Mouse (Mus musculus) erythroblast, adult 5-6 weeks (primary cell): ENCODE results near the gene Hpn. TPM values are rescaled to one million over a fixed set of nuclear protein-coding genes. Genes with fewer than 3 reads are reported as not detected.

Experiments used
- ATAC-seq: replicated peaks from 2 replicates; pipeline ENCODE4 v1.8.0; 2016; ENCODE audit warnings: moderate number of reproducible peaks, mild to moderate bottlenecking, moderate TSS enrichment, inconsistent platforms; ENCODE audit not compliant: poor library complexity, low FRiP score, severe bottlenecking
- total RNA-seq, 2 experiments: library from RNA; stranded (forward) in 1 of 2; stranded (reverse) in 1 of 2; fragments of 150-400 nt in 1 of 2; fragments of 200-764, 138-1000 nt in 1 of 2; gene quantifications; 2 replicates each; pipeline versions ENCODE4 v1.2.3 to v1.2.4; 2015 to 2017; ENCODE audit warnings: low replicate concordance in 2 of 2

The Hpn gene
- total RNA-seq, 2 experiments from 2014 or later: 0.77 to 4.0 TPM

DNA sequence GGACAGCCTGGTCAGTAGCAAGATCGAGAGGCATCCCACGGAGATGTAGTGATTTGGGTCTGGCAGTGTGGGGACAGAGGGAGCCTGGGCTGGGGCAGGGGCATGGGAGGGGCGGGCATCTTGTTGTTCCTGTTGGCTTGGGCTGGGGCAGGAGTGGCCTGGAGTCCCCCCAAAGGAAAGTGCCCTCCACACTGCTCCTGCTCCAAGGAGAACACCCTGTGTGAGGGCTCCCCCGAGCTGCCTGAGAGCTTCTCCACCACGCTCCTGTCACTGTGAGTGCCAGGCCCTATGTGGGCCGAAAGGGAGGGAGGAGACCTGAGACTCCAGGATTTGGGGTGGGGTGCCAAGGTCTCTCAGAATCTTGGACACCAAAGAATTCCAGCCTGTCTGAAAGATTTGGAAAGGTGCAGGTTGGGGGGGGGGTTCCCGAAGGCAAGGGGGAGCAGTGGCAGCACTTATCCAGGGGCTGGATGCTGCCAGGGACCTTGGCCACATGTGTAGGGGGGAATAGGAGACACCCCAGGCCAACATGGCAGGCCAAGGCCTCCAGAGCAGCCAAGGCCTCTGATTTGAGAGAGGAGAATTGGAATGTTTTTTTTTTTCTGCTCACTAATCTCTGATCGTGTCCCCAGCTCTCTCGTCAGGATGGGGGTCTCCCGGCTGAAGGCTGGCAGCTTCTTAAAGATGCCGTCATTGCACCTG is 55.0 kb downstream of the Hpn start:
- no peak for ATAC-seq

DNA sequence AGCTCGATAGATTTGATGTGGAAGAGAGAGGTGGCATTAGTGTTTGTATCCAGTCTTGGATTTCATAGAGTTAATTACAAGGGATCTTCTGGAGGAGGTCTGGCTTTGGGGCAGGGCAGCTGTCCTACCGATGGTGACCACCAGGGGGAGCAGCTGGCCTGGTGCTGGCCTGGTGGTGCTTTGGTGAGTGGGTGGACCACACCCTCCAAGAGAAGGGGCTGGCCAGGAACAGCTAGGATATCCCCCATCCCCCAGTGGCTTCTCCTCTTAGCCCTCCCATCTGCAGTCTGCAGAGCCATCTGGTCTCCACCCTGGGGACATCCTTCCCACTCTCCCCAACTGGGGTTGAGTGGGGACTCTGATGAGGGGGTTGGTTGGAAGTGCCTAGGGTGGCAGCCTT is 56.0 kb downstream of the Hpn start, which contains the start of gene Lgi4:
Gene Lgi4, plus strand, starts transcription at position 235 of the 400 bp plus-strand sequence.
- ATAC-seq: peak; percentile 72

DNA sequence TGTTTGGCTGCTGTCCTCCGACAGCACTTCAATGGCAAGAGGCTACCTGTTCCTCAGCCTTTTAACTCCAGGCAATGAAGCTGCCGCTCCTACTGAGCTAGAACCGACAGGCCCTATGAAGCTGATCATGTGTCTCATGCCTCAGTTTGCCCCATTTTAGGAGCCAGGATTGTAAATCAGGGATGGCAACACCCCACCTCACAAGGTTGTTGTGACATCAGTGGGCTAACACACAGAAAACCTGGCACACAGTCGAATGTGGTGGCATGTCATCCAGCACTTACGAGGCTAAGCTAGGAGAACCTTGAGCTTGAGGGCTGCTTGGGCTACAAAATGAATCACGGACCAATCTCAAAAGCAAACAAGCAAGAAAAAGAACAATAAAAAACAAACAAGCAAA is 56.9 kb downstream of the Hpn start:
- no peak for ATAC-seq

DNA sequence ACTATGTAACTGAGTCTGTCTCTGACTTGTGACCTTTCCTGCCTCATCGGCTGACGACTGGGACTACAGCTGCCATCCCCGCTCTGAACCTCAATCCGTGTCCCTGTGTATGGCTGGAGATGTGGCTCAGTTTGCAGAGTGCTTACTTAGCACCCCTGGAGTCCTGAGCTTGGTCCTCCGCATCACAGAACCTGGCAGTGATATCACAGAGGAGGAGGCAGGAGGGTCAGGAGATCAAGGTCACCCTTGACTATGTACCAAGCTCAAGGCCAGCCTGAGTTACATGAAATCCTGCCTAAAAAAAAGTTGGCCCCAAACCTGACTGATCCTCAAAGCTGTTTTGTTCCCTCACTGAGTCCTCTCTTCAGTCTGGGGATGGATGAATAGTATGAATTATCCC is 57.4 kb downstream of the Hpn start:
- ATAC-seq: no peak

DNA sequence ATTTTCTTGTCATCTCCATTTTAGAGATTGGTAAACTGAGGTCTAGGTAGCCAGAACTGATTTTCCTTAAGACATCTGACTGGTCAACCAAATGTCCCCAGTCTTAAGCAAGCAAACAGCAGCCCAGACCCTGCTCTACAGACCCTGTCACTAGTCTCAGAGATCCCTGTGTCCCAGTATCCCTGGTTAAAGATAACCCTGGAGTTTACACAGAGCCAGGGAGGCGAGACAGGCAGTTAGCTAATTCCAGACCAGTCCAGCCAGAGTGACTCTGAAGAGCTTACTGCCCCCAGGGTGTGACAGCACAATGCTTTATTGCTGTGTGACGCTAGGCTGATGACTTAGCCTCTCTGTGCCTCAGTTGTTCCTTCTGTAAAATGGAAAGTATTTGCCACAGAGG is 58.0 kb downstream of the Hpn start, which contains the start of gene Fxyd1:
Gene Fxyd1, minus strand, starts transcription at position 129 of the 400 bp plus-strand sequence.
- no peak for ATAC-seq

DNA sequence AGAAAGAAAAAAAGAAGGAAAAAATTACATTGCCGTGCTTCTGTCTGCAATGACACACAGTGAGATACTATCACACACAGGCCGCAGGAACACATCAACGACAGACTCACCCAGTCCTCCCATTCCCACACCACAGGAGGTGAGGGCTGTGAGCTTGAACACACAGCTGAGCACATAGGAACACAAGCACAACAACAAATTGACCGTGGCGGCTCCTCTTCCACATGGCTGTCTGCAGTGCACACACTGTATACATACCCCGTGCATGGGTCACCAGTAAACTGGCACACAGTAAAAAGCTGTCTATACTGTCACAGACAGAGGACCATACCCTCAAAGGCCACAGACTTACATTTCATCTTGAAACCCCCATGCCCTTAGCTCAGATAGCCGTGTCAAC is 58.6 kb downstream of the Hpn start:
- ATAC-seq: no peak

DNA sequence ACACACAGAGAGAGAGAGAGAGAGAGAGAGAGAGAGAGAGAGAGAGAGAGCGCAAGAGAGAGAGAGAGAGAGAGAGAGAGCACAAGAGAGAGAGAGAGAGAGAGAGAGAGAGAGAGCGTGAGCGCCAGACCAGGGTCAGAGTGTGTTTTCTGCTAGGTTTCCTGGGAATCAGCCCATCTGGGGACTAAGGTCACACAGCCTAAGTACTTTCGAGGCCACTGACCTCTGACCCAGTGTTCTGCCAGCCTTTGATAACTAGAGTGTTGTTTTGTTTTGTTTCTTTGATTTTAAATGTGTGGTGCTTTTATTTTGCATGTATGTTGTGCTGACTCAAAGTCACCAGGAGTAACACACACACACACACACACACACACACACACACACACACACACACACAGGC is 59.2 kb downstream of the Hpn start:
- no peak for ATAC-seq

DNA sequence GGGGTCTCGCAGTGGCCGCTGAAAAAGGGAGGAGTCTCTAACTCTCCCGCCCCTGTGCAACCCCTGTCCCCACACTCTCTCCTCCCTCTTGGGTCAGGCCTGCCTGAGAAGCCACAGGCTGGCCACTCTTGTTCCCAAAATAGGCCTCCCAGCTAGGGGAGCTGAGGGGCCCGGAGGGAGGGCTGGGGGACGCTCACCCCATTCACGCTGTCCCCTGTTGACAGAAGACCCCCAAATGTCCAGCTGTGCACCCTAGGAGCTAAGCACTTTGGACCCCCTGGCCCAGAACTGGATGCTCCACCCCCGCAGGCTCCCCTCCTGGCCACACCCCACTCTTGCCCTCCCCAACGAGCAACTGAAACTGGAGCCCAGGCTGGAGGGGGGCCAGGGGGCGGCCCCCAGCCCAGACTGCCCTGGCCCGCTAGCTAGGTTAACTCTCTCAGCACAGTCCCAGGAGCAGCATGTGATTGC is 59.7 kb downstream of the Hpn start:
- no peak for ATAC-seq

DNA sequence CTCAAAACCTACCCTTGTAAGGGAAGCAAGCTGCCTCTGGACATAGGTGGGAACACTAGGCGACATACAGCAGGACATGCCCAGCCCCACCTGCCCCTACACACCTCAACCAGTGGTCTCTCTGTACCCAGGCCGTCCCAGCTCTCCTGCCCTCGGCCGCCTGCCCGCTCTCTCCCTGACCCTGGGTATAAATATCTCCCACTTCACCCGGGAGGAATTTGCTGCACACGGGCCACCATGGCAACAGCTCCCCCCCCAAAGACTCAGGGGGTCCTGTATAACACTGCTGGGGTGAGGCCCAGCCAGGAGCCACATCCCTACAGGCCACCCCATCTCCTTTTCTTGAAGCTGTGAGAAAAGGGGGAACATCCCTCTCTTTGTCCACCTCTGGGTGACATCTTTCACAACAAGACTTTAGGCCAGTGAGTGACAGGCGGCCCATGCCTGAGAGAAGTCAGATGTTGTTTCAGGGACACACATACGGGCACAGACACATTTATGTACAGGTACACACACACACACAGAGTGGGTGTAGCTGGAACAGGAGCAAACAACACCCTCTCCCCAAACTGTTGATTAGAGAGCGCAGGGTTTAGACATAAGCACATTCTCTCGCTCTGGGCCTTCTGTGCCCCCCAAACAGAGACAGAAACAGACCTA is 60.3 kb downstream of the Hpn start:
- ATAC-seq: no peak

DNA sequence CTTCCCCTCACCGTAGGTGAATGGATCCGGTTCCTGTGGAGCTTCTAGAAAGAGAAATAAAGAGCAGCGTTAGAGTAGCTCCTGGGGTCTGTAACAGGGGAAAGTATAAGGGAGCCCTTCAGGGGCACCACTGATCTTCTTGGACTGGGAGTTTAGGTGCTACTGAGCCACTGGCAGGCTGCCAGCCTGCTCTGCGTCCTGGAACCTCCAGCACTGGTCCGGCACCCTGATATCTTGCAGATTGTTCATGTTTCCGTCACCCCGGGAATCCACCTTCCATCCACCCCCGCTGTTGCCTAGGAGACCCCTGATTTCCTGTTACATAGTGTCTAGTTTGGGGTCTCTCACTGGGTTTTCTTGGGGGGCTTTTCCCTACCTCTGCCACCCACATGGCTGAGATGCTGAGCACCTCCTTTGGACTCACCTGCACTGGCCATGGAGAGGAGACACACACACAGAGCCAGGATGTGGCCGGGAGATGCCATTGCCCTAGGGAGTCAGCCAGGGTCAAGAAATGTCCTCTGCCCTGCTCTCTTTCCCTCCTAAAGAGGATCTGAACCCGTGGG is 61.1 kb downstream of the Hpn start:
- ATAC-seq: no peak

DNA sequence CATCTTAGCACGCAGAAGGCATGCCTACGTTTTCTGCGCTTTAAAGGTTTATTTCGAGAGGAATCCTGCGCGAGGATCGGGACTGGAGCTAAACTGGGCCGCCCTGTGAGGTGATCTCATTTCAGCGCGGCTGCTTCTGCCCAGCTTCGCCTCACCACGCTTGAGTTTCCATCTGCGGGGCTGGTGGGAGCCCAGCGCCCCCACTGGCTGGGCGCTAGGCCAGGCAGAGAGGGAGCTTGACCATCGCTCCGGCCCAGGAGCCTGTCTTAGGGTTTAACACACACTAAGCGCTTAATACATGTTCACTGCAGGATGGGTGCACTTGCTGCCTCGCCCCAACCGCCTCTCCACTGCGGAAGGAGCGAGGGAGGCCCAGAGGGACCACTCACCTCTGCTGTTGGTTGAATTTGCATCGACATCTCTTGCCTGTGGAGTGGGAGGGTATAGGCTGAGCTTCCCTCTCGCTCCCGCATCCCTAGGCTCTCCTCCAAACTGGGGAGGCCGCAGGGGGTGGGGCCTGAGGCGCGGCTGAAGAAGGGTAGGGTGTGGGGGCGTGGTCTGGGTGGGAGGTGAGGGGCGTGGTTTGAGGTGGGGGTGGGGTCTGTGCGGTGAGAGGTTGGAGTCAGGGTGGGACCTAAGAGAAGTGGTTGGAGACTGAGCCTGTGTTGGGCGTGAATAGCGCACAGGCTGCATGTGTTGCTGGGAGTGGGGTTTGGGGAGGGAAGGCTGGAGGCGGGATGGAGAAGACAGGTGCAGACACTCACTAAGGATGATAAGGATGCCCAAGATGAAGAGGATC is 62.3 kb downstream of the Hpn start:
- ATAC-seq: no peak

DNA sequence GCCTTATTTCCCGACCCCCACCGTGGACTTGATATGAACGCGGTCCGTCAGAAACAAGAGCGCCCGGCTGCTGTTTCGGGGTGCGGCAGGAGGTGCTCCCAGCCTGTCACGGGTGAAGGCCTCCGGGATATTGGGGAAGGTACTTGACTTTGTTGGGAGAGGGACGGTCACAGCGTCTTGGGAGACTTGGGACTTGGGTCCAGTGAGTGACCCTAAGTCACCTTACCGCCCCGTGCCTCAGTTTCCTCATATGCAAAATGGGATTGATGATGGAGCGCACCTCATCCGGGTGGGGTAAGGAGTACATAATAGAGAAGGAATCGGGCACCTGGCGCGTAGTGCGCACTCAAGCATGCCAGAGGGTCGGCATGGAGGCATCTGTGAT is 62.8 kb downstream of the Hpn start:
- no peak for ATAC-seq

DNA sequence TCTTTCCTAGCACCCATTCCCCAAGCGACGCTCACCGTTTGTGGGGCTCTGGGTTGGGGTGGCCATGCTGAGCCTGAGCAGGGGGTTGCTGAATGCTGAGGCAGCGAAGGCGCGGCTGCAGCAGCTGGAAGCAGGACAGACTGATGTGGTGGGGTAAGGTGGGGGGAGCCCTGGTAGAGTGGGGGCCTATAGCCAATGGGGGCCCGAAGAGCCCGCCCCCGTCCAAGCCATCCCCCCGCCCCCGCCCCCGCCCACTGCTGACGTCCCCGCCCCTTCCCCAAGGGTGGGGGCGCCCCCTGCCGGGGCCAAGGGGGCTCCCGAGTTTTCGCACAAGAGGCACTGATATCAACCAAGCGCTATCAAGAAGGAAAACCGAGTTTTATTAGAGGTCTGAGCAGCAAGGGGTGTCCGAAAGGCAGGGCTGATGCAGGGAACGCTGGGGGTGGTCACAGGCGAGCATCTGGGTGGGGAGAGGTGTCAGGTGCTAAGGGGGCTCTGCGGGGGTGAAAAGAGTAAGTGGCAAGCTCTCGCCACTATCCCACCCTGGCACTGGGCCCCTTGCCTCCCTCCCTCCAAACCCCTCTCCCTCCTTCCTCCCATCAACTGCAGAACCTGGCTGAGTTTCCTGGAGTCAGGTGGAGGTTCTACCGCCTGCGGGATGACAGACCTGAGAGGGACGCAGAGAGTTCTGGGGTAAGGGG is 63.6 kb downstream of the Hpn start, which contains the start of gene Fxyd7:
Gene Fxyd7, minus strand, starts transcription at position 147 of the 701 bp plus-strand sequence.
- no peak for ATAC-seq

DNA sequence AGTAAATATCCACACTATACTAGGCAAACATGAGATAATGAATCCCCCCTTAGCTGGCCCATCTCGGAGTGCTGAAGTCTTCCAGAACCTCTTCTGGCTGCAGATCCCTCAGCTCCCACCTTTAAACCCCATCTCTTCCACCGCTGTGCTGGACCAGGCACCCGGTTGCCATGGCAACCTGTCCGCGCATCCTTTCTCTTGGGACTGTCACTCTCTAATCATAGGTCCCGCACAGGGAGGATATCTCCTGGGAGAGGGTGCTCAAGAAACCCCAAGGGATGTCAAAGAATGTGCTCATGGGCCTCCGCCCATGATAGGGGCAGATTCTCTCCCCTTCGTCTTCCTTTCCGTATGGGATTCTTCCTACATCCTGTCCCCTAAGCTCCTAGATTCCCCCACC is 64.2 kb downstream of the Hpn start:
- ATAC-seq: no peak

DNA sequence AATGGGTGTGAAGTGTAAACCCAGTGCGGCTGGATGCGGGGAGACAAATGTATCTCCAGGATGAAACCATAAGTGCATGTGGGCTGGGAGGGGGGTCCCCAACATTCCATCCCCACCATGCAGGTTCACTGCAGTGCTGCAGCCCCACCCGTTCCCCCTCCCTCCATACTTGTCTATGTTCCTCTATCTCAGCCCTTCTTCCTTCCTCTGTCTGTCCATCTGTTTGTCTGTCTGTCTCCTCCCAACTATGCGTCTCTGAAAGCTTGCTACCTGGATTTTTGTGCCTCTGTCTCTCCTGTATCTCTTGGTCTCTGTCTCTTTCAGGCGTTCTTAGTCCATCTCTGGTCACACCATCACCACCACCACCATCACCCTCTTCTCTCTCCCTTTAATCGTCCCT is 64.6 kb downstream of the Hpn start:
- ATAC-seq: no peak

DNA sequence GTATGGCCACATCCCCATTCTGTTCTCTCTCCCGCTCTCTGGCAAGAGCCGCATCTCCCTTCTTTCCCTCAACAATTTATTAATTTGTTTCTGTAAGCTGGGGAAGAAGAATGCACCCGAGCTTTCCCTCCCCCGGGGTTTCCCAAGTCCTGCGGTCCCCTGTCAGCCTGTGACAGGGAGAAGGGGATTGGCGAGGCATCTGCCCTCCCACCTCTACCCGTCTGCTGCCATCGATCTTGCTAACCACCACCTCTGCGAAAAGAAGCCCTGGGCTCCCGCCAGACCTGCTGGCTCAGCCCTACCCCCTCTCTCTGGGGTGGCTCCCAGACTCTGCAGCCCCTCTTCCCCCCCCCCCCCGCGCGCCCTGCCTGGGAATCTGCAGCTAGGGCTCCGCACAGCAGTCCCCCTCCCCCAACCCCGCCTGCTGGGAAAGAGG is 65.2 kb downstream of the Hpn start:
- no peak for ATAC-seq

DNA sequence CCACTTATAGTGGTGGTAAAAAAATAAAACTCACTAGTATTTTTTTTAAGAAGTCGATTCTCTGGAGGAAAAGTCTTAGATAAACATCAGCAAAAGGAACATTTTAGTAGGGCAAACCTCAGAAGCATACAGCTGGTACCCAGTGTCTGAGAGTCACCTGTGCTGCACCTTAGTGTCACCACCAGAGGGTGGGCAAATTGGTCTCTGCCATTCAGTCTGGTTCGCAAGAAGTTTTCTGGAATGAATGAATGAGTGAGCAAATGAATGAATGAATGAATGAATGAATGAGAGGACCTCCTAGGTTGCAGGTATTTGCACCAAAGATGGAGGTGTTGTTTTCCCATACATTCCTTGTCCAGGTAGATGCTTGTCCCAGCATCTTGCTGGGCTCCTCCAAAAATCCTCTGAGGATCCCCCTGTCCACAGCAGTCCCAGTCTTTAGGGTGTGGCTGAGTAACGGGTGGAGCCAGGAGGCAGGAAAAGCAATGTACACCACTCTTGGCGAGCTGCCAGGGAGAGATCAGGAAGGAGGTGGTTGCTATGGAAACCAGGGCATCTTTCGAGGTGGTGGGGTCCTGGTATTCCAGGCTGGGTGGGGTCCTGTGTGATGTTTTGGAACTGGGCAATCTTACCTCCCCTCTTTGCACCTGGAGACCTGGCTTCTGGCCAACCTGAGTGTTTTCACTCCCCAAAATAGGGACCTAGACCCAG is 65.8 kb downstream of the Hpn start:
- no peak for ATAC-seq
